11 mouse cellular contexts compared by ENCODE assay signal in genomic region chr5:136582201-136582600, GRCm38 (mm10). TPM values are rescaled to one million over a fixed set of nuclear protein-coding genes. Genes with fewer than 3 reads are reported as not detected.
DNase-seq lines count a peak whose midpoint lies in the region; ATAC-seq and TF ChIP-seq lines count a peak whose summit lies in the region.
"Had no signal": no experiment of that assay in that cellular context is flagged by ENCODE, and none has a peak within 500 bp of the region (broad histone marks: within the 10 kb centered on the region; RNA-seq: fewer than 3 reads in every experiment).

No protein-coding gene starts in this region.

- no peak for TF ChIP-seq CTCF in midbrain, postnatal 0 days (IDR thresholded peaks at IDR 0.05)
- TF ChIP-seq CTCF in stomach, postnatal 0 days (IDR thresholded peaks at IDR 0.05; ENCODE audit: low read depth), result no peak

- H3K9me3 ChIP-seq in heart, embryonic 14.5 days (ENCODE audit: control insufficient read depth, low read length), result peaks cover 5% of the 10 kb centered on the region
- H3K9me3 ChIP-seq in midbrain, embryonic 11.5 days (ENCODE audit: control insufficient read depth, low read length), result peaks cover 2% of the 10 kb centered on the region; the same call in 1 of the 2 replicates
- H3K9me3 ChIP-seq in midbrain, postnatal 0 days (ENCODE audit: low read length), result no peaks in the 10 kb centered on the region
- no peaks in the 10 kb centered on the region for H3K9me3 ChIP-seq in intestine, embryonic 16.5 days (ENCODE audit: control insufficient read depth, low read length)
- no peaks in the 10 kb centered on the region for H3K9me3 ChIP-seq in stomach, postnatal 0 days (ENCODE audit: control insufficient read depth, low read length)
- H3K9me3 ChIP-seq: forebrain, embryonic 15.5 days had no signal

- H3K27me3 ChIP-seq in heart, embryonic 14.5 days (ENCODE audit: control insufficient read depth, insufficient read depth, low read length), result peaks cover 26% of the 10 kb centered on the region
- peaks cover 16% of the 10 kb centered on the region for H3K27me3 ChIP-seq in midbrain, embryonic 11.5 days (ENCODE audit: control insufficient read depth, insufficient read depth, low read length)
- peaks cover 10% of the 10 kb centered on the region for H3K27me3 ChIP-seq in midbrain, postnatal 0 days (ENCODE audit: insufficient read depth, low read length)
- peaks cover 3% of the 10 kb centered on the region; the same call in 1 of the 2 replicates for H3K27me3 ChIP-seq in intestine, embryonic 16.5 days (replicated peaks; ENCODE audit: control insufficient read depth, insufficient read depth, low read length)
- H3K27me3 ChIP-seq in stomach, postnatal 0 days (ENCODE audit: control insufficient read depth, insufficient read depth, low read length), result no peaks in the 10 kb centered on the region; the same call in 1 of the 2 replicates

- no peak for ATAC-seq in heart, embryonic 14.5 days (ENCODE audit: insufficient number of reproducible peaks, insufficient read depth, low FRiP score, low read depth)
- ATAC-seq in midbrain, embryonic 11.5 days (ENCODE audit: low FRiP score), result no peak
- ATAC-seq in midbrain, postnatal 0 days (ENCODE audit: low FRiP score), result no peak
- no peak for ATAC-seq in intestine, embryonic 16.5 days
- no peak for ATAC-seq in stomach, postnatal 0 days (ENCODE audit: low FRiP score, low TSS enrichment)
- ATAC-seq: activated CD4-positive, CD25-positive, alpha-beta regulatory T cell, adult 4 months; forebrain, embryonic 15.5 days had no signal

- peak overlapping the region in 1 of 2 experiments; percentile 29; a peak in 2 of 4 replicates for H3K4me3 ChIP-seq in heart, embryonic 14.5 days (ENCODE audit: control insufficient read depth in 1 of 2, insufficient read depth in 1 of 2, low read depth in 1 of 2, low read length in 2 of 2)
- no peak overlapping the region for H3K4me3 ChIP-seq in midbrain, embryonic 11.5 days (ENCODE audit: low read depth, low read length)
- H3K4me3 ChIP-seq in midbrain, postnatal 0 days (ENCODE audit: low read depth, low read length), result no peak overlapping the region
- no peak overlapping the region for H3K4me3 ChIP-seq in intestine, embryonic 16.5 days (ENCODE audit: low read length)
- no peak overlapping the region for H3K4me3 ChIP-seq in stomach, postnatal 0 days (ENCODE audit: low read depth, low read length)
- H3K4me3 ChIP-seq: forebrain, embryonic 15.5 days had no signal

- 6% methylated on average over 12 of the region's 12 CpGs for WGBS in heart, embryonic 14.5 days
- 13% methylated on average over 12 of the region's 12 CpGs for WGBS in midbrain, embryonic 11.5 days
- WGBS in midbrain, postnatal 0 days, result 6% methylated on average over 12 of the region's 12 CpGs
- 7% methylated on average over 12 of the region's 12 CpGs for WGBS in intestine, embryonic 16.5 days
- WGBS in stomach, postnatal 0 days, result 8% methylated on average over 12 of the region's 12 CpGs

- no peak for DNase-seq in heart, postnatal 4 days
- DNase-seq in midbrain, embryonic 11.5 days (ENCODE audit: low spot score, missing footprints), result peak; percentile 88
- DNase-seq in midbrain, postnatal 0 days (ENCODE audit: low spot score), result no peak
- DNase-seq in stomach, postnatal 0 days (ENCODE audit: low spot score), result no peak
- no peak for DNase-seq in cerebellum, adult 18-20 months
- DNase-seq in adrenal gland, postnatal 36 days, result no peak
- DNase-seq: lung, postnatal 14 days had no signal

- H3K9ac ChIP-seq in heart, embryonic 14.5 days (ENCODE audit: low read length), result no peak overlapping the region
- H3K9ac ChIP-seq in midbrain, embryonic 11.5 days (ENCODE audit: low read length), result no peak overlapping the region
- H3K9ac ChIP-seq in midbrain, postnatal 0 days (replicated peaks; ENCODE audit: low read length, poor library complexity, severe bottlenecking), result no peak overlapping the region
- no peak overlapping the region for H3K9ac ChIP-seq in intestine, embryonic 16.5 days (ENCODE audit: low read depth, low read length)
- no peak overlapping the region for H3K9ac ChIP-seq in stomach, postnatal 0 days (ENCODE audit: low read length)
- H3K9ac ChIP-seq: forebrain, embryonic 15.5 days had no signal

- TF ChIP-seq EP300 in stomach, postnatal 0 days (optimal IDR thresholded peaks at IDR 0.05), result no peak

- peak overlapping the region; percentile 60 for H3K4me2 ChIP-seq in heart, embryonic 14.5 days (ENCODE audit: low read length)
- H3K4me2 ChIP-seq in midbrain, embryonic 11.5 days, result no peak overlapping the region
- no peak overlapping the region; the same call in 1 of the 2 replicates for H3K4me2 ChIP-seq in midbrain, postnatal 0 days (ENCODE audit: low read depth, low read length, poor library complexity, severe bottlenecking)
- peak overlapping the region; percentile 47 for H3K4me2 ChIP-seq in intestine, embryonic 16.5 days (ENCODE audit: low read depth, low read length)
- peak overlapping the region; percentile 33 for H3K4me2 ChIP-seq in stomach, postnatal 0 days (replicated peaks; ENCODE audit: low read depth)
- H3K4me2 ChIP-seq: forebrain, embryonic 15.5 days had no signal

- H3K4me1 ChIP-seq in heart, embryonic 14.5 days (ENCODE audit: control insufficient read depth in 2 of 2, insufficient read depth in 2 of 2, low read length in 2 of 2), result peaks cover 4 to 9% of the 10 kb centered on the region in 2 experiments; a peak in 3 of 4 replicates
- H3K4me1 ChIP-seq in midbrain, embryonic 11.5 days (ENCODE audit: control insufficient read depth, insufficient read depth, low read length), result no peaks in the 10 kb centered on the region
- H3K4me1 ChIP-seq in midbrain, postnatal 0 days (ENCODE audit: insufficient read depth, low read length), result no peaks in the 10 kb centered on the region
- H3K4me1 ChIP-seq in intestine, embryonic 16.5 days (ENCODE audit: control insufficient read depth, insufficient read depth, low read length), result peaks cover 16% of the 10 kb centered on the region
- H3K4me1 ChIP-seq in stomach, postnatal 0 days (replicated peaks; ENCODE audit: control insufficient read depth, insufficient read depth), result no peaks in the 10 kb centered on the region
- H3K4me1 ChIP-seq: forebrain, embryonic 15.5 days had no signal

- no peaks in the 10 kb centered on the region for H3K36me3 ChIP-seq in heart, embryonic 14.5 days (ENCODE audit: control insufficient read depth, insufficient read depth, low read length)
- no peaks in the 10 kb centered on the region for H3K36me3 ChIP-seq in midbrain, embryonic 11.5 days (ENCODE audit: control insufficient read depth, insufficient read depth, low read length)
- H3K36me3 ChIP-seq in midbrain, postnatal 0 days (ENCODE audit: insufficient read depth, low read length), result no peaks in the 10 kb centered on the region
- H3K36me3 ChIP-seq in intestine, embryonic 16.5 days (ENCODE audit: control insufficient read depth, insufficient read depth, low read length), result no peaks in the 10 kb centered on the region
- no peaks in the 10 kb centered on the region for H3K36me3 ChIP-seq in stomach, postnatal 0 days (ENCODE audit: control insufficient read depth, insufficient read depth, low read length)
- H3K36me3 ChIP-seq: forebrain, embryonic 15.5 days had no signal

- H3K27ac ChIP-seq in heart, embryonic 14.5 days (replicated peaks in 1 of 2; ENCODE audit: control insufficient read depth in 1 of 2, insufficient read depth in 1 of 2, low read depth in 2 of 2, low read length in 2 of 2), result no peak overlapping the region
- no peak overlapping the region for H3K27ac ChIP-seq in midbrain, embryonic 11.5 days (ENCODE audit: low read depth, low read length)
- no peak overlapping the region for H3K27ac ChIP-seq in midbrain, postnatal 0 days (ENCODE audit: low read depth, low read length)
- no peak overlapping the region for H3K27ac ChIP-seq in intestine, embryonic 16.5 days (ENCODE audit: low read length)
- no peak overlapping the region for H3K27ac ChIP-seq in stomach, postnatal 0 days (replicated peaks)
- H3K27ac ChIP-seq: forebrain, embryonic 15.5 days had no signal

RNA-seq across cellular contexts. Expression of gene Cux1, which starts 14.9 kb away (rescaled TPM):
- 71.6 and 76.8 TPM in 2 replicates for polyA plus RNA-seq in heart, embryonic 14.5 days (2014; fragmentation: Nextera tagmentation; extraction: Ambion mirVana)
- 100 to 1,000 TPM; 126 to 131 TPM for total RNA-seq in heart, postnatal 4 days (2021)
- polyA plus RNA-seq in midbrain, embryonic 11.5 days (2014; fragmentation: Nextera tagmentation; extraction: Ambion mirVana), result 117 and 130 TPM in 2 replicates
- total RNA-seq in midbrain, postnatal 0 days (2014; rRNA removed), result 130 and 133 TPM in 2 replicates
- 89.0 and 97.9 TPM in 2 replicates for polyA plus RNA-seq in midbrain, postnatal 0 days (2015; fragmentation: Nextera tagmentation; extraction: Ambion mirVana)
- polyA plus RNA-seq in intestine, embryonic 16.5 days (2015; fragmentation: Nextera tagmentation; extraction: Ambion mirVana), result 62.2 and 62.5 TPM in 2 replicates
- polyA plus RNA-seq in stomach, postnatal 0 days (2015; fragmentation: Nextera tagmentation; extraction: Ambion mirVana), result 33.7 and 36.3 TPM in 2 replicates
- total RNA-seq in adrenal gland, postnatal 36 days (2021), result 100 to 1,000 TPM in 1 of 2 experiments, 10 to 100 TPM in 1; 97.4 to 110 TPM

Comparison
In these comparisons a context has a peak if more than half of its experiments do, and no peak if none do; other contexts are left out.
1. H3K4me2 ChIP-seq: peak in heart, embryonic 14.5 days (single experiment), intestine, embryonic 16.5 days (single experiment) and stomach, postnatal 0 days (single experiment); none in midbrain, embryonic 11.5 days (single experiment) and midbrain, postnatal 0 days (single experiment).